Mouse (Mus musculus) E14TG2a.4 (cell line): Measurements from ENCODE around the gene Myh9.

ENCODE experiments used
- H3K27me3 ChIP-seq: 2 replicates; pipeline ENCODE4 v1.6.1; 2014; ENCODE audit warnings: low read length, control low read depth; ENCODE audit not compliant: insufficient read depth
- H3K36me3 ChIP-seq: 2 replicates; pipeline ENCODE4 v1.6.1; 2014; ENCODE audit warnings: low read length, control low read depth; ENCODE audit not compliant: insufficient read depth
- H3K4me1 ChIP-seq: replicated peaks from 2 replicates; pipeline ENCODE4 v1.6.1; 2014; ENCODE audit warnings: low read depth, low read length, control low read depth
- H3K4me3 ChIP-seq: replicated peaks from 2 replicates; pipeline ENCODE4 v1.5.1; 2014; ENCODE audit warnings: mild to moderate bottlenecking, low read length
- H3K9me3 ChIP-seq: 2 replicates; pipeline ENCODE4 v1.6.1; 2014; ENCODE audit warnings: low read length, control low read depth
- CTCF ChIP-seq: conservative IDR thresholded peaks from 2 replicates; pipeline ENCODE4 v1.5.1; 2014; ENCODE audit warnings: low read length
- NANOG ChIP-seq: IDR thresholded peaks from 2 replicates; pipeline ENCODE4 v1.6.1; 2014; ENCODE audit warnings: borderline replicate concordance, low read length, mixed read lengths
- POU5F1 ChIP-seq: IDR thresholded peaks from 2 replicates; pipeline ENCODE4 v1.6.1; 2014; ENCODE audit warnings: low read length, borderline replicate concordance

Gene Myh9

GRCm38 (mm10) chr15:77835930-77836653 lies 5.9 kb downstream of the Myh9 start:
- Histone ChIP-seq H3K4me3 (peak overlapping the region; percentile 21; the same call in 1 of the 2 replicates), H3K36me3 (peaks cover 71% of the 10 kb centered on the region), H3K27me3 (no peaks in the 10 kb centered on the region), H3K9me3 (no peaks in the 10 kb centered on the region), H3K4me1 (peaks cover 97% of the 10 kb centered on the region)
- TF ChIP-seq POU5F1: no peak
- TF ChIP-seq CTCF: no peak
- no peak for TF ChIP-seq NANOG

- H3K4me1 ChIP-seq: peaks cover 98% of the 10 kb centered on the region
- H3K36me3 ChIP-seq: peaks cover 86% of the 10 kb centered on the region
- H3K9me3 ChIP-seq: no peaks in the 10 kb centered on the region
- peak overlapping the region; percentile 17 for H3K4me3 ChIP-seq
- TF ChIP-seq NANOG: no peak
- no peak for TF ChIP-seq POU5F1
- no peak for TF ChIP-seq CTCF
- H3K27me3 ChIP-seq: no peaks in the 10 kb centered on the region
Observed at GRCm38 (mm10) chr15:77834336-77835268, 7.4 kb downstream of the Myh9 start.

GRCm38 (mm10) chr15:77833731-77834130 lies 8.2 kb downstream of the Myh9 start:
- no peak for TF ChIP-seq CTCF
- H3K27me3 ChIP-seq: no peaks in the 10 kb centered on the region
- H3K36me3 ChIP-seq: peaks cover 94% of the 10 kb centered on the region
- peaks cover 98% of the 10 kb centered on the region for H3K4me1 ChIP-seq
- no peaks in the 10 kb centered on the region for H3K9me3 ChIP-seq
- 0 out of 2 replicates have a peak overlapping the region, but pooled peaks have one; percentile 17 for H3K4me3 ChIP-seq

GRCm38 (mm10) chr15:77833083-77833482 lies 8.9 kb downstream of the Myh9 start:
- Histone ChIP-seq H3K4me3 (no peak overlapping the region), H3K27me3 (no peaks in the 10 kb centered on the region), H3K4me1 (peaks cover 98% of the 10 kb centered on the region), H3K9me3 (no peaks in the 10 kb centered on the region), H3K36me3 (peaks cover 89% of the 10 kb centered on the region)
- no peak for TF ChIP-seq CTCF
- no peak for TF ChIP-seq POU5F1
- no peak for TF ChIP-seq NANOG

GRCm38 (mm10) chr15:77832458-77832904 lies 9.5 kb downstream of the Myh9 start:
- H3K4me3 ChIP-seq: no peak overlapping the region
- H3K36me3 ChIP-seq: peaks cover 83% of the 10 kb centered on the region
- TF ChIP-seq CTCF (no peak), NANOG (no peak), POU5F1 (no peak)
- peaks cover 98% of the 10 kb centered on the region for H3K4me1 ChIP-seq
- no peaks in the 10 kb centered on the region for H3K9me3 ChIP-seq
- H3K27me3 ChIP-seq: no peaks in the 10 kb centered on the region

GRCm38 (mm10) chr15:77831754-77832457 lies 10.1 kb downstream of the Myh9 start:
- H3K27me3 ChIP-seq: no peaks in the 10 kb centered on the region
- H3K4me1 ChIP-seq: peaks cover 98% of the 10 kb centered on the region
- TF ChIP-seq CTCF (no peak), POU5F1 (no peak), NANOG (no peak)
- H3K9me3 ChIP-seq: no peaks in the 10 kb centered on the region
- peaks cover 79% of the 10 kb centered on the region for H3K36me3 ChIP-seq
- no peak overlapping the region for H3K4me3 ChIP-seq

- TF ChIP-seq CTCF (no peak), POU5F1 (no peak), NANOG (no peak)
- peaks cover 97% of the 10 kb centered on the region for H3K4me1 ChIP-seq
- no peaks in the 10 kb centered on the region for H3K9me3 ChIP-seq
- H3K27me3 ChIP-seq: no peaks in the 10 kb centered on the region
- no peak overlapping the region for H3K4me3 ChIP-seq
- H3K36me3 ChIP-seq: peaks cover 78% of the 10 kb centered on the region
Observed at GRCm38 (mm10) chr15:77831138-77831579, 10.8 kb downstream of the Myh9 start.
